Mouse (Mus musculus): ENCODE measurements around the gene Olfr224.

DNA sequence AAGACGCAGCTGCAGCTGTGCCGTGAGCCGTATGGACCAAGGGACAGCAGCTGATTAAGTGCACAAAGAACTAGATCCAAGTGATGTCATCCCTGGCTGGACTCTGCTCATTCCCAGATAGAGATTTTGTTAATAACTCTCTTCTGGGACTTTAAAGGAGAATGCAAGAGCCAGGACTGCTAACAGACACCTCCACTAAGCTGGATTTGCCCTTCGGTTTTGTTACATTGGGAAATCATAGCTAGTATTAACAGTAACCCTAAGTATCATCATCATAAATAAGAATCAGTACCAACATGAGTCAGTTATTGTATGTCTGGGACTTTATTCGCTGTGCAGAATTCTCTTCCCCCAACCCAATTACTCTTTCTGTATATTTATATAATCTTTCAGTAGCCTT is 24.0 kb downstream of the Olfr224 start, which contains the start of gene Olfr329-ps:
- TF ChIP-seq CTCF (IDR thresholded peaks at IDR 0.05; ENCODE audit: insufficient read depth, low read depth, low read length) (no peak), POLR2A (IDR thresholded peaks at IDR 0.05; ENCODE audit: insufficient read depth, low read depth, low read length) (no peak)
